Mouse (Mus musculus) embryonic facial prominence, embryonic 11.5 days (tissue): ENCODE data around the gene Maea. TPM values are rescaled to one million over a fixed set of nuclear protein-coding genes. Genes with fewer than 3 reads are reported as not detected.
A peak's percentile ranks its signal among the peaks of the same experiment; 100 is the strongest.

Experiments
- ATAC-seq: fragments of 200-750 bp; cut with Nextera tagmentation; replicated peaks from 2 replicates; pipeline ENCODE4 v1.8.0; 2017; ENCODE audit warnings: low read depth; ENCODE audit not compliant: insufficient number of reproducible peaks, low FRiP score, low TSS enrichment
- DNase-seq: peaks from one replicate; pipeline ENCODE4 v3.0.0-alpha.2; 2015; ENCODE audit warnings: low spot score
- H3K27ac ChIP-seq: fragments of 300-500 bp; sonication (generic); replicated peaks from 2 replicates; pipeline ENCODE4 v1.5.1; 2014; ENCODE audit warnings: mild to moderate bottlenecking, low read depth, low read length, control low read depth
- H3K27me3 ChIP-seq: fragments of 300-500 bp; sonication (generic); 2 replicates; pipeline ENCODE4 v1.6.1; 2014; ENCODE audit warnings: mild to moderate bottlenecking, low read length, moderate library complexity, mixed read lengths; ENCODE audit not compliant: control insufficient read depth, insufficient read depth
- H3K36me3 ChIP-seq: fragments of 300-500 bp; sonication (generic); replicated peaks from 2 replicates; pipeline ENCODE4 v1.6.1; 2014; ENCODE audit warnings: low read depth, mild to moderate bottlenecking, low read length, moderate library complexity, mixed read lengths; ENCODE audit not compliant: control insufficient read depth, insufficient read depth
- H3K4me1 ChIP-seq: fragments of 300-500 bp; sonication (generic); 2 replicates; pipeline ENCODE4 v1.6.1; 2014; ENCODE audit warnings: low read length, mixed read lengths; ENCODE audit not compliant: control insufficient read depth, insufficient read depth
- H3K4me2 ChIP-seq: fragments of 300-500 bp; sonication (generic); 2 replicates; pipeline ENCODE4 v1.6.1; 2014; ENCODE audit warnings: low read depth, mild to moderate bottlenecking, control low read depth, low read length, moderate library complexity
- H3K4me3 ChIP-seq: fragments of 300-500 bp; sonication (generic); 2 replicates; pipeline ENCODE4 v1.5.1; 2014; ENCODE audit warnings: low read depth, low read length, control low read depth
- H3K9ac ChIP-seq: fragments of 300-500 bp; sonication (generic); replicated peaks from 2 replicates; pipeline ENCODE4 v1.6.1; 2014; ENCODE audit warnings: mild to moderate bottlenecking, control low read depth, low read length
- H3K9me3 ChIP-seq: fragments of 300-500 bp; sonication (generic); replicated peaks from 2 replicates; pipeline ENCODE4 v1.6.1; 2016; ENCODE audit warnings: mild to moderate bottlenecking, low read length, inconsistent platforms, mixed read lengths; ENCODE audit not compliant: control insufficient read depth
- WGBS: fragments of 180-500 bp; shearing (Covaris S2); extraction: QIAGEN DNeasy Blood & Tissue Kit; methylation state at CpG from one replicate; pipeline ENCODE4 v1.1.7; 2014; 5-methylcytosine and 5-hydroxymethylcytosine counted together
- polyA plus RNA-seq: library from polyadenylated mRNA; unstranded; fragments of >200 nt; fragmentation: Nextera tagmentation; extraction: Ambion mirVana; gene quantifications from 2 replicates; pipeline ENCODE4 v1.2.1, GENCODE M21; 2014

Maea gene
- polyA plus RNA-seq, 1 experiment from 2014 or later: 136 TPM

GRCm38 (mm10) chr5:33347620-33348019, 12.3 kb downstream of the Maea start:
- 84% methylated on average over 3 of the region's 3 CpGs for WGBS
- Histone ChIP-seq H3K9ac (no peak overlapping the region), H3K4me1 (no peaks in the 10 kb centered on the region), H3K27ac (no peak overlapping the region), H3K27me3 (no peaks in the 10 kb centered on the region), H3K36me3 (no peaks in the 10 kb centered on the region), H3K4me2 (no peak overlapping the region), H3K9me3 (no peaks in the 10 kb centered on the region), H3K4me3 (no peak overlapping the region)
- ATAC-seq (no peak), DNase-seq (no peak)

- no peaks in the 10 kb centered on the region for H3K4me1 ChIP-seq
- H3K4me2 ChIP-seq: no peak overlapping the region
- H3K9ac ChIP-seq: no peak overlapping the region
- DNase-seq (no peak), ATAC-seq (no peak)
- H3K27me3 ChIP-seq: no peaks in the 10 kb centered on the region
- no peaks in the 10 kb centered on the region for H3K9me3 ChIP-seq
- WGBS: 92% methylated on average over 5 of the region's 5 CpGs
- H3K4me3 ChIP-seq: no peak overlapping the region
- no peaks in the 10 kb centered on the region for H3K36me3 ChIP-seq
- no peak overlapping the region for H3K27ac ChIP-seq
Observed at GRCm38 (mm10) chr5:33349205-33349604, 13.9 kb downstream of the Maea start.

- ATAC-seq (no peak), DNase-seq (no peak)
- Histone ChIP-seq H3K9me3 (no peaks in the 10 kb centered on the region), H3K9ac (no peak overlapping the region), H3K4me3 (no peak overlapping the region), H3K4me1 (no peaks in the 10 kb centered on the region), H3K27me3 (no peaks in the 10 kb centered on the region), H3K36me3 (no peaks in the 10 kb centered on the region), H3K4me2 (no peak overlapping the region), H3K27ac (no peak overlapping the region)
- WGBS: 78% methylated on average over 4 of the region's 4 CpGs
Observed at GRCm38 (mm10) chr5:33349706-33350105, 14.4 kb downstream of the Maea start.

- Histone ChIP-seq H3K4me3 (no peak overlapping the region), H3K9me3 (no peaks in the 10 kb centered on the region), H3K27ac (no peak overlapping the region), H3K4me1 (no peaks in the 10 kb centered on the region), H3K27me3 (no peaks in the 10 kb centered on the region), H3K36me3 (no peaks in the 10 kb centered on the region), H3K4me2 (no peak overlapping the region), H3K9ac (no peak overlapping the region)
- DNase-seq: no peak
- 82% methylated on average over 3 of the region's 3 CpGs for WGBS
- ATAC-seq: no peak
Observed at GRCm38 (mm10) chr5:33351556-33352272, 16.4 kb downstream of the Maea start.

GRCm38 (mm10) chr5:33352273-33352645, 16.9 kb downstream of the Maea start:
- no peak for DNase-seq
- WGBS: 77% methylated on average over 8 of the region's 8 CpGs
- no peak overlapping the region for H3K4me3 ChIP-seq
- H3K36me3 ChIP-seq: no peaks in the 10 kb centered on the region
- no peaks in the 10 kb centered on the region for H3K9me3 ChIP-seq
- no peak overlapping the region for H3K4me2 ChIP-seq
- no peak overlapping the region for H3K9ac ChIP-seq
- H3K27ac ChIP-seq: no peak overlapping the region
- no peaks in the 10 kb centered on the region for H3K4me1 ChIP-seq
- no peak for ATAC-seq
- H3K27me3 ChIP-seq: no peaks in the 10 kb centered on the region

- ATAC-seq (no peak), DNase-seq (peak; percentile 69)
- Histone ChIP-seq H3K36me3 (no peaks in the 10 kb centered on the region), H3K9me3 (no peaks in the 10 kb centered on the region), H3K27ac (no peak overlapping the region), H3K4me3 (no peak overlapping the region), H3K4me1 (no peaks in the 10 kb centered on the region), H3K9ac (no peak overlapping the region), H3K4me2 (no peak overlapping the region), H3K27me3 (no peaks in the 10 kb centered on the region)
- 45% methylated on average over 3 of the region's 3 CpGs for WGBS
Observed at GRCm38 (mm10) chr5:33353011-33353410, 17.7 kb downstream of the Maea start.

GRCm38 (mm10) chr5:33357494-33357893, 22.2 kb downstream of the Maea start:
- H3K4me3 ChIP-seq: no peak overlapping the region
- DNase-seq (no peak), ATAC-seq (no peak)
- no peaks in the 10 kb centered on the region for H3K9me3 ChIP-seq
- no peak overlapping the region for H3K27ac ChIP-seq
- H3K4me2 ChIP-seq: no peak overlapping the region
- 94% methylated on average over 1 of the region's 1 CpGs for WGBS
- H3K27me3 ChIP-seq: no peaks in the 10 kb centered on the region
- H3K9ac ChIP-seq: no peak overlapping the region
- peaks cover 4% of the 10 kb centered on the region; the same call in 1 of the 2 replicates for H3K36me3 ChIP-seq
- H3K4me1 ChIP-seq: no peaks in the 10 kb centered on the region

- peaks cover 9% of the 10 kb centered on the region; the same call in 1 of the 2 replicates for H3K36me3 ChIP-seq
- WGBS: 94% methylated on average over 4 of the region's 4 CpGs
Observed at GRCm38 (mm10) chr5:33358467-33358866, 23.2 kb downstream of the Maea start.

More at GRCm38 (mm10) chr5:33358467-33358866, 23.2 kb downstream of the Maea start:
- Histone ChIP-seq H3K4me1 (no peaks in the 10 kb centered on the region), H3K27me3 (no peaks in the 10 kb centered on the region), H3K4me2 (no peak overlapping the region), H3K9ac (no peak overlapping the region), H3K4me3 (no peak overlapping the region), H3K9me3 (no peaks in the 10 kb centered on the region), H3K27ac (no peak overlapping the region)
- no peak for ATAC-seq
- DNase-seq: no peak
